Mouse (Mus musculus) kidney, postnatal 10 days (tissue): ENCODE measurements around the gene Vmn1r207-ps.
"Not testable (repeated sequence)": the region's sequence is repeated elsewhere in the genome, so short reads cannot be mapped to it uniquely, and the experiment has no call there.

ENCODE experiments used
- DNase-seq: peaks from one replicate; pipeline ENCODE4 v3.0.0; 2021; ENCODE audit warnings: mixed read lengths

Gene Vmn1r207-ps

DNA sequence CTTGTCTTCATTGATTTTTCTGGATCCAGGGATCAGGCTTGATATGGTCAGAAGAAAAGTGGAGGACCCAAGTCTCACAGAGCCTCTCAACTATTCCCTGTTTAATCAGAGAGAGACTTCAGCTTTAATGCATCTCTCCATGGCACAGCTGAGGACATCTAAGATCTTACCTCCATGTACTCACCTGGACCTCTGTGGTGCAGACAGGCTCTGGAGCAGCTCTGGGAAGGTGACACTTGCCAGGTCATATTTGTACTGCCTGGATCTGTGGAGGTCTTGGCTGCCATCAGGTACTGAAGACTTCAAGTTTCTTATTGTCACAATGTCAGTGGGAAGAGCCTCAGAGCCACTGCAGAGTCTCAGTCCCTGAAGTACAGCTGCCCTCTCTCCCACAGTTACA is at the start of gene Vmn1r207-ps:
Gene Vmn1r207-ps, minus strand, starts transcription at position 101 of the 400 bp plus-strand sequence.
- not testable (repeated sequence) for DNase-seq

DNA sequence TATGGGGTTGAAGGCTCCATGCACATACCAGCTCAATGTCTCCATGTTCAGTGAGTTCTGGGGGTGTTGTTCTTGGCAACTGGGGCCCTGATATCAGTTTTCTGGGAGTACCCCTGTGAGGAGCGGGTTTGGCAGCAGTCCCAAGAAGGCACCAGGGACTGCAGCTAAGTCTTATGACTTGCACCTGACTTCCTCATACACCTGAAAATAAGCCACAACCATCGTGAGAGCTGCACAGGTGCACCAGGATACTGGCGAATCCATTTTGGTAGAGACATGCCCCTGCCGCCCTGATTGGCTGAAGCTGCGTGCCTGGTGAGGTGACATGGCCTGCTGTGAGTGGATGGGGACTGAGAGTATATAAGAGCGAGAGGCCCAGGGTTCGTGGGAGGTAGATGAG is 47.9 kb upstream of the Vmn1r207-ps start, which contains the start of gene Vmn1r208:
Gene Vmn1r208, minus strand, starts transcription at position 101 of the 400 bp plus-strand sequence.
- DNase-seq: not testable (repeated sequence)

DNA sequence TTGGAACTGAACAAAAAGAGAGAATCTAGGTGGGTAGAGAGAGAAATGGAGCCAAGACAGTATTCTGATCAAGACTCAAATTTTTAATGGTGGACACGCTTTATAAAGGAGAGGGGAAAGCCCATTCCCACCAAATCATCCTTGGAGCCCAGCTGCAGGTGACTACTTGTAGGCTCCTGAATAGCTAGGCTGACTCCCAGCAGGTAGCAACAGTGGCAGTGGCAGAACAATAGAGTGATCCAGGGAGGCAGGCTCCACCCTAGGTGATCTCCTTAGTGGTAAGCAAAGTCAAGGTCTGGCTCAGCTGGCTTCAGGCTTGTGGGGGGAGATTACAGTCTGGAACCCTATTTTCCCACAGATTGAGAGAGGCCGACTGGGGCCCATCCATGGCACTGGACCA is 42.2 kb upstream of the Vmn1r207-ps start:
- not testable (repeated sequence) for DNase-seq

DNA sequence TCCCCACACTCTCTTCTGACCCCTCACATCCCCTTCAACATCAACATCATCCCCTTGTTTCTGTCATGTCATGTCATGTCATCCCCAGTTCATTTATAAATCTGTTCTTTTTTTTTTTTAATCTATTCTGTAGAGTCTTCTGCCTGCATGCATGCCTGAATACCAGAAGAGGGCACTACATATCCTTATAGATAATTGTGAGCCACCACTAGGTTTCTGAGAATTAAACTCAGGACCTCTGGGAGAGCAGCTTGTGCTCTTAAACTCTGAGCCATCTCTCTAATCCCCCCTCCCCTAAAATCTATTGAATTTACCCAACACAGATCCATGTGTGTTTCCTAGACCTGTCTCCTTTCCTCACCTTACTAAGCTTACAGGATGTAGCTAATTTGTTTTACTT is 18.1 kb upstream of the Vmn1r207-ps start:
- DNase-seq: no peak

DNA sequence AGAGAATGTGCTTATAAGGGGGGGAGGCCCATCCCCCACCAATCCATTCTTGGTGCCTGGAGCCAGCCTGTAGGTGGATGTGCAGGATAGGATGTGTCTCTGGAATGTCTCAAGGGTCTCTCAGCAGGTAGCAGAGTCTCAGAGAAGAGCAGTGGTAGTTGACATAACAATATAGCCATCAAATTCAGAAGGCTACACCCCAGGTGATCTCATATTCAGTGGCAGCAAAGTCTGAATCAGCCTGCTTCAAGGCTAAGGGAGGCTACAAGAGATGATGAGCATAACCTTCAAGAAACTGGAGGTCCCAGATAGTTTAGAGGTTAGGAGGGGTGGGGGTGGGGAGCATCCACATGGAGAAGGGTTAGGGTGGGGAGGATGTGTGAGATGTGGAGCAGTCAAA is 22.5 kb downstream of the Vmn1r207-ps start:
- not testable (repeated sequence) for DNase-seq

DNA sequence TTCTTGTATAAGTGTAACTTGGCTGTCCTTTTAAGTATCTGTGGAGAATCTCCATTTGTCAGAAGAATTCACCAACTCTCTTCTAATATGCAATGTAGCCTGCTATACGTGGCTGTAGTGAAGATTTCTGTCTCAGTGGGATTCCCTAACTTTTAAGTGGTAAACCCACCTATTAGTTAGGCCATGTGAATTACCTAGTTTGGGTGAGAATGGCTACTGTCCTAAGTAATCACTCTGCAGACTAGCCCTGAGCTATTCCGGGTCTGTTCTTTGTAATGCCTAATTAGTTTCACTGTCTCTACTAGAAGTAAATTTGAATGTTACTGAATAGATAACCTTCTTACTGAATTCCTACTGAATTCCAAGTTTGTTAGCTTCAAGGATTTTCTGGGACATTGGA is 26.5 kb downstream of the Vmn1r207-ps start:
- DNase-seq: not testable (repeated sequence)
